Mouse (Mus musculus) spleen, adult 18-20 months (tissue): ENCODE measurements around the gene Rnf123.

Source experiments
- DNase-seq, 2 experiments: peaks; one replicate each; pipeline ENCODE4 v3.0.0; 2022; ENCODE audit warnings: mixed read lengths in 2 of 2

The Rnf123 gene

GRCm38 (mm10) chr9:108056361-108057261 lies 26.5 kb downstream of the Rnf123 start:
- no peak for DNase-seq

DNA sequence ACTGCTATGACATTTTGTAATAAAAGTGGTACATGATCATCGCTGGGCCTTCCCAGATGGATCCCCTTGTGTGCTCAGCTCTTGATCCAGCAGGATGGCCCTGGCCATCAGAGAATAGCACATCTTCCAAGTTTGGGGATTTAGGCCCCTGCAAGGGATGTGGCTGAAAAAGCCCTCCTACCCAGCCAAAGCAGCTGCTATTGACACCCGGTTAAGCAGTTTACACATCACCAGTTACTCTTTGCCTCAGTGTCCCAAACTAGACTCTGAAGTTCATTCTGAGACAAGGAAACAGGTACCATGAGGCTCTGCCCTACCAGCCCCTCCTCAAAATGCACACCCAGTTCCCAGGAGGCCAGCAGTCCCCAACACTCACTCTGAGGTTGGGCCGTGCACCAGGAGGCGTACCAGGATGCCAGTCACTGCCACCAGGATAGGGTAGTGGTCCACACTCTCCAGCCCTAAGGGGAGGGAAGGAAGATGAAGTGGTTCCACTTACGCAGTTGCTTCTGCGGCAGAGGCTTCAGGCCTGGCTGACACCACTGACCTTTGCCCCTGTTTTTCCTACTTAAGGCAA lies 27.4 kb downstream of the Rnf123 start:
- no peak for DNase-seq

- no peak for DNase-seq
These were observed 28.1 kb downstream of the Rnf123 start for GRCm38 (mm10) chr9:108055061-108055460.

- no peak for DNase-seq
These were observed 28.7 kb downstream of the Rnf123 start for GRCm38 (mm10) chr9:108054331-108055040.

DNA sequence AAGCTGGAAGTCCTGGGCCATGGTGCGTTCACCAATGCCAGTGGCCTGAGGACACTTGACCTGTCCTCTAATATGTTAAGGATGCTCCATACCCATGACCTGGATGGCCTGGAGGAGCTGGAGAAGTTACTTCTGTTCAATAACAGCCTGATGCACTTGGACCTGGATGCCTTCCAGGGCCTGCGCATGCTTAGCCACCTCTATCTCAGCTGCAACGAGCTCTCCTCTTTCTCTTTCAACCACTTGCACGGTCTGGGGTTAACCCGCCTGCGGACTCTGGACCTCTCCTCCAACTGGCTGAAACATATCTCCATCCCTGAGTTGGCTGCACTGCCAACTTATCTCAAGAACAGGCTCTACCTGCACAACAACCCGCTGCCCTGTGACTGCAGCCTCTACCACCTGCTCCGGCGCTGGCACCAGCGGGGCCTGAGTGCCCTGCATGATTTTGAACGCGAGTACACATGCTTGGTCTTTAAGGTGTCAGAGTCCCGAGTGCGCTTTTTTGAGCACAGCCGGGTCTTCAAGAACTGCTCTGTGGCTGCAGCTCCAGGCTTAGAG lies 29.4 kb downstream of the Rnf123 start:
- no peak for DNase-seq

DNA sequence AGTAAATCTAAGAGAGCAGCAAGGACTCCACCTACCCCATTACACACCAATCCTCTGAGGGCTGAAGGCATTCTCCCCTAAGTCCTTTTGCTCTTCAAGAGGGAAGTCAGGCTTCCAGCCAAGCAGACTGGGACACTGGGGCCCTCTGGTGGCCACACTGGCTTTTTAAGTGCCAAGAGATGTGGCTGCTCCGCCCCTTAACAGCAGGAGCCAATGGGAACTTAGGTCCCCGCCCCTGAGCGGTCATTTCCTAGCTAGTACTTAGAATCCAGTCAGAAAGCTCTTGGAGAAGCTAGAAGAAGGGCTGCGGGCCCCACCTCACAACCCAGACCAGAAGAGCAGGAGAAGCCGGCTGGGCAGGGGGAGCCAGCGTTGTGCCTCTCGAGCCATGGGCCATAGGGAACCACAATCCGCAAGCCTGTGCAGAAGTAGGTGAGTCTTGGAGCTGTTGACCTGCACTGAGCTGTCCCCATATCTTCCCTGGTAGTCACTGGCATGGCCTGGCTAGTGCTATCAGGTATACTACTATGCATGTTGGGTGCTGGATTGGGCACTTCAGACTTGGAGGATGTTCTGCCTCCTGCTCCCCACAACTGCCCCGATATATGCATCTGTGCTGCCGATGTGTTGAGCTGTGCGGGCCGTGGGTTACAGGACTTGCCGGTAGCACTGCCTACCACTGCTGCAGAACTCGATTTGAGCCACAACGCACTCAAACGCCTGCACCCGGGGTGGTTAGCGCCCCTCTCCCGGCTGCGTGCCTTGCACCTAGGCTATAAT lies 30.1 kb downstream of the Rnf123 start, which contains the start of gene Amigo3:
TSS of gene Amigo3 (plus strand) at position 275 of the 780 bp plus-strand sequence.
- DNase-seq = peak; percentile 90 to 96

DNA sequence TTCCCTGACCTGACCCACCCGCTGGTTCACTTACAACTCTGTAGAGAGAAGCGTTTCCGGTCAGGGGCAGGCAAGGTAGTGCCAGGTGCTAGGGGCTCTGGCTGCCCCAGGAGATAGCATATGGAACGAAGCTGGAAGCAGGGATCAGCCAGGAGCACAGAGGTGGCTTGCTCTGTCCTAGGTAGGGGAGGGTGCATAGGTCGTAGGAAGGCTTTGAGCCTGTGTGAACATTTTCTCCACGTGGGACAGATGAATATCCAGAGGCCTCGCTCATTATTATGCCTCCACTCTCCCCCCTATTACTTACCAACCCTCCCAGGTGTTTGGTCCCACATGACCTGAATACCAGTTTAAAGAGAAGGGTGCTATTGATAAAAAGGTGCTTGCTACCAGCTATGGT lies 30.7 kb downstream of the Rnf123 start:
- DNase-seq = no peak

GRCm38 (mm10) chr9:108051931-108052220 lies 31.3 kb downstream of the Rnf123 start:
- no peak for DNase-seq

GRCm38 (mm10) chr9:108051184-108051930 lies 31.8 kb downstream of the Rnf123 start:
- no peak for DNase-seq

- DNase-seq = no peak
These were observed 33.4 kb downstream of the Rnf123 start for GRCm38 (mm10) chr9:108049561-108050251.

DNA sequence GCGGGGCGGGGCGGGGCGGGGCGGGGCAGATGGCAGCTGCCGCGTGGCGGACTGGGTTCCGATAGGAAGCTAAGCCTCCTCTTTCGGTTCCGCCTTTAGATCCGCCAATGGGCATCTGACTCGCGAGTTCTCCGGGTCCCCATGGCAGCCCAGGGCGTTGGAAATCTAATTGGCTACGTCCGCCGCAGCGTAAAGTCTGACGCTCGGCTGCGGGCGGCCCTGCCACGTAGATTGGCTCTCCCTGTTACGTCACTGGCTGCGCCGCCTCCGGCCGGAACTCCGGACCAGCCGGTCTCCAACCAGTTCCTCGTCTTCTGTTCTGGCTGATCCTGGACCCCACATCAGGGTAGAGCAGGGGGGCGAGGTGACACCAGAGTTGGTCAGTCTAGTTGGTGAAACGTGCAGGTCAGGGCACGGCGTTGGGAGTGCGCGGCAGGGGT lies 34.1 kb downstream of the Rnf123 start, which contains the start of gene Gmppb:
TSS of gene Gmppb (plus strand) at position 227 of the 440 bp plus-strand sequence.
- peak; percentile 89 to 96 for DNase-seq

DNA sequence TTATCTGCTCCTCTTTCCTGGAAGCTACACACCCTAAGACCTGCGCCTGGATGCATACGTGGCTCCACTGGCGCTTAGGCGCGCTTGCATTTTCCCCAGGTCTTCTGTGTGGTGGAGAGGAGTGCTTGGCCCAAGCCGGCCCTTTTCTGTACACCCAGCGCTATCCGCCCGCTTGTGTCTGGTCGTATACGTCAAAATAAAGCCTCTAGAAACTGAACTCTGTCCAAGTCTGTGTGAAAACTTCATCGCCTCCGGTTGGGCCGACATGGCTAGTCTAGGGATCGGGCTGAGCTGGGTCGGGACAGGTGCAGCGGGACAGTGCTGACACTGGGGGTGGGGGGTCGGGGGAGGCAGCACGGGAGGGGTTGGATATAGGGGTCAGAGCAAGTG lies 34.6 kb downstream of the Rnf123 start:
- DNase-seq = no peak

- DNase-seq = no peak
These were observed 35.3 kb downstream of the Rnf123 start for GRCm38 (mm10) chr9:108047601-108048565.

DNA sequence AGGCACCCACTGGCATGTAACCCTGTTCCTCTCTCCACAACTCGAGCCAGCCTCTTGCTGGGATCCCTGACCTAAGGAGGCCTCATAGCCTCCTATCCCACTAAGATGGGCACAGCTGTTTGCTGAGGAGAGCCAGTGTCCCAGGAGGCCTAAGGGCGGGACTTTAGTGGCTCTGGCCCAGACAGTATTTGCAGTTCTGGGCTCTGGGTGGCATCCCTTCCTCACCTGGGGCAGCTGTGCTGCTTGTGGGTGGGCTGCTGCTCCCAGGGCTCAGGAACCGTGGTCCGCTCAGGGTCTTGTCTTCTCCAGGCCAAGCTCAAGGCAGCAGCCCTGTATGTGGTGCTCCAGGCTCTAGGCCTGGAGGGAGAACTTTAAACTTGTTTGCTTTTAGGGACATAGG lies 36.6 kb downstream of the Rnf123 start:
- DNase-seq = no peak

DNA sequence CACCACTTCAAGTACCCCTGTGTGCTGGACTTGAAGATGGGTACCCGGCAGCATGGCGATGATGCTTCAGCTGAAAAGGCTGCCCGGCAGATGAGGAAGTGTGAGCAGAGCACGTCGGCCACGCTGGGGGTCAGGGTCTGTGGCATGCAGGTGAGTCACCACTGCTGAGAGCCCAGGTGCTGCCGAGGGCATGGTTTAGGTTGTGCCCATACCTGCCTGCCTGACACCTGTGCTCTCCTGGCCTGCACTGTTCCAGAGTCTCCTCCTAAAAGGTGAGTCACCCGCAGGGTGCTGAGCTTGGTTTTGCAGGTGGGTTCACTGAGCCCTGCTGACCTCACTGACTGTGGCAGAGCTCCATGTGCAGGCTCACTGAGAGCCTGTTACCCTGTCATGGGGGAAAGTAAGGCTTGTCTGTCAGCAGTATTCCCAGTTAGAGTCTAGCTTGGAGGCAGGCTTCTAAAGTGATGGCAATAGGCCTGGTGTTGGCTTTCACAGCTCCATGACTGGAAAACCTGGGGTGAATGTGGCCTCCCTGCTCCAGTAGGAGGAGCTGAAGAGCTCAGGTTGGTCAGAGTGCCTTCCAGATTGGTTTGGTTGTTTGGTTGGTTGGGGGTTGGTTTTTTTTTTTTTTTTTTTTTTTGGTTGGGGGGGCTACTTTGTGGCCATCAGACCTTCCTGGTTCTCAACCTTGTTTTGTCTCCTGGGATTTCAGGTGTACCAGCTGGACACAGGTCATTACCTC lies 38.2 kb downstream of the Rnf123 start:
- DNase-seq = no peak

GRCm38 (mm10) chr9:108035331-108036156 lies 47.6 kb downstream of the Rnf123 start:
- no peak for DNase-seq

GRCm38 (mm10) chr9:108032126-108032525 lies 51.0 kb downstream of the Rnf123 start:
- DNase-seq = no peak

- no peak for DNase-seq
These were observed 55.3 kb downstream of the Rnf123 start for GRCm38 (mm10) chr9:108027867-108028266.
